Mouse (Mus musculus): ENCODE results near the gene Epha1.

DNA sequence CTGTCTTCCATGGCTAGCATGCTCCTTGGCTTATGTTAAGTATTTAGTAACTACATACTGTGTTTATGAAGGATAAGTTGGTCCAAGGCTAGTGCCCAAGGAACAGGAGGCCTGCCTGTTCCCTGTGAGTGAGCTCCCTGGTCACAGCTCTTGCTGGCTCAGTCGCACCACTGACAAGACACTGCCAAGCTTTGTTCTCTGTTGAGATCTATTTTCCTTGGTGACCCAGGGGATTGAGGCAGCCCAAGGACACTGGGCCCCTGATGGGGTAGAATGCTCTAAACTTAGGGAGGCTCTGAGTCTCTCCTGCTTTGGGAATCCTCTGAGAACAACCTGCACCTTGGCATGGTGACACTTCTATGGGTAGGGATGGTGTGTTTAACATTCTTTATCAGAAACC is 11.0 kb downstream of the Epha1 start:
- TF ChIP-seq CTCF (conservative IDR thresholded peaks at IDR 0.05; ENCODE audit: low read length) (no peak), POU5F1 (IDR thresholded peaks at IDR 0.05; ENCODE audit: borderline replicate concordance, low read length) (no peak)

All from E14TG2a.4 (cell line).